Mouse (Mus musculus): ENCODE results near the gene Lrrc2.

Lrrc2 gene

DNA sequence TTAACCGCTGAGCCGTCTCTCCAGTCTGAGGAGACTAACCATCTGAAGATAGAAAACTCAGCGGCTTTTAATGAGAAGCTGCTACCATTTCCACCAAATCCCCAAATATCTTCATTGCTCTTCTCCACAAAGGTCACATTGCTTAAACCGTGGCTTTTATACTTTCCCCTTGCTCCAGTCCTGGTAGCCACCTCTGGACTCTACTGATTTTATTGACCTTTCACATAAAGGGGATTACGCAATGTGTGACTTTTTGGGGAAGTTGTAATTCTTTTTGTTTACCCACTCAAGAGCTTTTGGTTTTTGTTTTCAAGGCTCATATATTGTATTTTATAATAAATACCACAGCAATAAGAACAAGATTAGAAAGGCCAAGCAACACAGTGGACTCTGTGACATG, 34.2 kb downstream of the Lrrc2 start:
- no peak for DNase-seq (ENCODE audit: extremely low read depth, low read depth, low spot score)

DNA sequence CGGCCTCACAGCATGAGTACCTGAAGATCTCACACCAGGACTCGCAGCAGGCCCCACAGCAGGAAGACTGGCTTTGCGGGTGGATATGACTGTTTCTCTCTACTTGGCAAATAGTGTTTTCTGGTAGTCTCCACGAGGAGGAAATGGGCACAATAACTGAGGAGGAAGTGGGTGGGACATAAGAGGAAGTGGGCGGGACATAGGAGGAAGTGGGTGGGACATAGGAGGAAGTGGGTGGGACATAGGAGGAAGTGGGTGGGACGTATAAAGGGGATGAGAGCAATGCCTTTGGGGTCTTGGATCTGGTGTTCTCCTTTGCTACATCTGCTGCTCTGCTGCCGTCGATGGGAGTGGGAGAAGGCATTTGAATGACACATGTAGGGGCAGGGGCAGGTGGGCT, 34.6 kb downstream of the Lrrc2 start:
- DNase-seq (ENCODE audit: extremely low read depth, low read depth, low spot score): no peak

DNA sequence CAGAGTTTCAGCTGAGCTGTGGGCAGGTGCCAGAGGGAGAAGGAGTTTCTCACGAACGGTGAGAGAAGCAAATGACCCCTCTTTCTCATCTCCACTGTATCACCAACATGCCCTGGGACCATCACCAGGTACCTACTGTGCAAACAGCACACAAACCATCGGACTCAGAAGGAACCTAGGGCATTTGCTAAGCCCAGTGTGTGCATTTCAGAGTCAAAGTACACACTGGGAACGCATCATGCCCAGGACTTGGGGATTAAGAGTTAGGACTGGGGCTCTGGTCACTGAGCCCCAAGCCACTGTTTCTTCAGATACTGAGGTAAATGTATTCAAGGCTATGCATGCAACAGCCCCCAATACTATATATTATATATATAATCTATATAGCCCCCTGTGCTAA, 36.0 kb downstream of the Lrrc2 start:
- no peak for DNase-seq (ENCODE audit: extremely low read depth, low read depth, low spot score)

DNA sequence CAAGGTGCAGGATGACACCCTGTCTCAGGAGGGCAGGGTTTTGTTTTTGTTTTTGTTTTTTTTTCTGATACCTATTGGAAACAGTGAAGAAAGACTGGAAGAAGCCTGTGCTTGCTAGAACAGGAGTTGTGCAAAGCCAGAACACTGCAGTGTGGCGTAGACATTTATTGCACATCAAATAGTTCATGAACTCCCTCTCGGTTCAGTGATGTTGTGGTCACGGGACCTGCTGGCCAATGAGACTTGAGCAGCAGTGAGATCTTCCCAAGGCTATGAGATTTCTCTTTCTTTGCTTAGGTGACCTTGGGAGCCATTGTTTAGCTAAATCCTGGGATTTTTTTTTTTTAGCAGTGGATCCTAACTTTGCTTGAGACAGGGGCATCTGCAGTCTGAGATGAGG, 36.7 kb downstream of the Lrrc2 start:
- no peak for DNase-seq (ENCODE audit: extremely low read depth, low read depth, low spot score)

DNA sequence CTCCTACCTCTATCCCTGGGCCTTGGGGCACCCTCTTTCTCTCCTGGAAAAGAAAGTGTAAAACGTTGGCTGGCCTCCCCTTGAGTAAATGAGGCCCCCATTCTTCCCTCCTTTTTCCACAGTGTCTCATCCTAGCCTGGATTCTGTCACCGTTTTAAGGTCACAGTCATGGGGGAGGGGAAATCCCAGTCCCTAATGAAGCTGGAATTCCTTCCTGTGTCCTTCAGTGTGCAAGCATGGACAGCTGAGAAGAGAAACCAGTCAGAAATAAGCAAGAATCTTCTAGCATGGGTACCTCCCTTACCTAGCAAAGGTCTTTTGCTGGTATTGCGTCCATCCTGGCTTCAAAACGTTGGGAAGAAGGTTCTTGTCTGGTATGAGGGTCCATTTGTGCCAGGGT, 37.8 kb downstream of the Lrrc2 start:
- DNase-seq (ENCODE audit: extremely low read depth, low read depth, low spot score): no peak

DNA sequence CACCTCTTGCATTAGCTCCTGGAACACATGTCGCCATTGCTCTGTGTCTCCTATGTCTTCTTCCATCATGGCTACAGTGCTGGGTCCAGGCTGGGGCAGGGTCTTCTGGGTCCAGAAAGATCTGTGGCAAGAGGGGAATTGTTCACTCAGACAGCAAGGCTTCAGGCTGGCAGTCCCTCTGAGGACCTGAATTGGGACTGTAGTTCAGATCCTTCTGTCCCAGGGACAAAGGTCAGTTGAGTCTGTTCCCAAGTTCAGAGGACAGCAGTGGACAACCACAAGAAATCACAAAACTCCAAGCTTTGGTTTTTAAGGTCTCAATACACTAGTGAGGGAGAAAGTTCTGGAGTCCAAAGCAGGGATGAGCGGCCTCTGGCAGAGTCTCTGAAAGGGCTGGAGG, 38.2 kb downstream of the Lrrc2 start:
- DNase-seq (ENCODE audit: extremely low read depth, low read depth, low spot score): no peak

DNA sequence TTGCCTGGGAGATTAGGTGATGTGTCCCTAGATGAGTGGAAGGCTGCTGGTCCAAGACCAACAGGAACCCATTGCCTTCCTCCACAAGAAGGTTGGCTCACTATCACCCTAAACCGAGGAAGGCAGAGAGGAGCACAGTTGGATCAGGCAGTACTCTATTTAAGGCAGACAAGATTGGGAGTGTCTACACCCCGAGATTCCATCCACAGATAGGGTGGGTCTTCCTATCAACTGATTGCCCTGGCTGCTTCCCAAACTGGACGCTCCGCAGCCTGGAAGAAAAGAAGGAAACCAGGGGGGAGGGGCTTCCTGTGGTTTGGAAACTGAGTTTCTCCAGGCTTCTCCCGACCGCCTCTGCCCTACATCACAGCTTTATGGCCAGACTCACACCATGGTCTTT, 38.9 kb downstream of the Lrrc2 start, which contains the start of gene Rtp3:
Gene Rtp3, minus strand, starts transcription at position 380 of the 400 bp plus-strand sequence.
- no peak for DNase-seq (ENCODE audit: extremely low read depth, low read depth, low spot score)

DNA sequence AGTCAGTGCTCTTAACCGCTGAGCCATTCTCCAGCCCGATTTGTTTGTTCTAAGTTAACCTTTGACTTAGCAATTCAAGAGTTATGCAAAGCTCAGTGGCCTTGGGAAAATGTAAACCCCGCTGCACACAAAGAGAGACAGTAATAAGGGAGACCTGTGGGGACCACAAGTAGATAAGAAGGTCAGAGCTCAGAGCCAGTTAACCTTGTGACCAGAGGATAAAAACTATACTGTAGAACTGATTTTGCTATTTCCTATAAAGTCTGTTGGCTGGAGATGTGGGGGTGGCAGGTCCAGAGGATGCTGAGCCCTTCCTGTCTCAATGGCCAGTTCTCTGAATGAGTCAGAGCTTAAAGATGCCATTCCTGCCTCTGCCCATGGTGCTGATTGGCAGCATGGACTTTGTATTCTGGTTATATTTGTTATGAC, 42.0 kb downstream of the Lrrc2 start:
- no peak for DNase-seq (ENCODE audit: extremely low read depth, low read depth, low spot score)

DNA sequence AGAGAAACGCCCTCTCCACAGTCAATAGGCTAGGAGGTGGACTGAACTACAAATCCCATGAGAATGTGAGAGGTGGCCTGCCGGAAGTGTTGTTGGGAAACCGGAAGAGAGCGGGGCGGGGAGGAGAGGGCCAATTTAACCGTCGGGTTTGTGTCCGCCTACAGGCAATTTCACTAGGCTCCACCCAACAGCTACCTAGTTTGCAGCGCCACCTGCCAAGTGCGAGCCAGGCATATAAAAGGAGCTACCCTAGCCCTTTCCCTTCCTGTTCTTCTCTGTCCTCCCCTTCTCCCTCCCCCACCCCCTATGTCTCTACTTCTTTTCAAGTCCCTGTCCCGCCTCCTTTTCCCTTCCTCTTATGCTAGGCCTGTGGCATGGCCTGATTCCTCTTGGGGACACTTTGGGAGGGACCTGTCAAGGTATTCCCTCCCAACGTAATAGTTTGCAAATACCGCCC, 43.4 kb downstream of the Lrrc2 start:
- DNase-seq (ENCODE audit: extremely low read depth, low read depth, low spot score): peak; percentile 46

DNA sequence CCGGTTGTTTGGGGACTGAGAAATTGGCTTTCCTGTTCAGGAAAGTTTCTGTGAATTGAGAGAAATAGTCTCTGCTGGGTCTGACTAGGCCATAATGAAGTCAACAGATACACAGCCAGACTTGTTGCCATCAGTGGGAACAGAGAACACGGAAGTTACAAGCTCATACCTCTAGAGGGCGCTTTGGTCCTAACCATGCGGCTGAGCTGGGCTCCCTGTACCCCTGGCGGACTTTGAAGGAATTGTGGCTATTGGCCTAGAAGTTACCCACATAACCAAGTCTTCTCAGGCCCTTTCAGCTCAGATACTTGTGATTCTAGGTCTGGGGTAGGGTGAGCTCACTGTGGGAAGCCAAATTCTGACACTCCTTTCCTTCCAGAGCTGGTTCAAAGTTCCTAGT, 45.9 kb downstream of the Lrrc2 start:
- DNase-seq (ENCODE audit: extremely low read depth, low read depth, low spot score): no peak

DNA sequence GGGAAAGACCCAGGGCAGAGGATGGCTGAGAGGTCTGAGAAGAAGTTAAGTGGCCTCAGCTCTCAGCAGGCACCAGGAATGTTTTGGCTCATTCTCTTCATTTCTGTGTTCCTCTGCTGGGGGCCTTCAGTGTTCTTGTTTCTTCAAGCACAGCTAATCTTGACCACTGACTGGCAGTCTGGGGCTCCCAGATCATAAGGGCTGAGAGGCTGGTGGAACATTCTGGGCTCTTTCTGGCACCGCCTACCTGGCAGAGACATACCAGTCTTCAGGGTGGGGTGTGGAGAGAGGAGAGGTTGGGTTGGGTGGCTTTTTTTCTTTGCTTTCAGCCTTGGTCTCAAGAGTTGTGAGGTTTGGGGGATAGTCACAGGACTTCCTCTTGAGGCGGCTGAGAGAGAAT, 47.7 kb downstream of the Lrrc2 start:
- DNase-seq (ENCODE audit: extremely low read depth, low read depth, low spot score): no peak

DNA sequence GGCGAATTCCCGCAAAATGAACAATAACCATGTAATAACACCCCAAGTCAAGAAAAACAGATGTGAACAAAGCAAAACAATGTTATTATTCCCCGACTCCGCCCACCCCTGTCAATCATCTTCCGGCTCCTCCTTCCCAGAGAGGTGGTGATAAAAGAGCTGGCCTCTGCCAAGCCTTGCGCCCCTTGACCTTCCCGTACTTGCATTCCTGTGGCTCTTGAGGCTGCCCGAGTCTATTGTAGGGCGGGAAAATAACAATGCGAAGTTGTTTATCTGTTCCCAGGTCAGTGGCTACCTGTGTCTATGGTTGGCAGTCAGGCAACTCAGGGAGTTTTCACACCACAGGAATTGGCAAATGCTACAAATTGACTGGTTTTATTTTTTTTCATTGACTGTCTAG, 48.5 kb downstream of the Lrrc2 start:
- no peak for DNase-seq (ENCODE audit: extremely low read depth, low read depth, low spot score)

DNA sequence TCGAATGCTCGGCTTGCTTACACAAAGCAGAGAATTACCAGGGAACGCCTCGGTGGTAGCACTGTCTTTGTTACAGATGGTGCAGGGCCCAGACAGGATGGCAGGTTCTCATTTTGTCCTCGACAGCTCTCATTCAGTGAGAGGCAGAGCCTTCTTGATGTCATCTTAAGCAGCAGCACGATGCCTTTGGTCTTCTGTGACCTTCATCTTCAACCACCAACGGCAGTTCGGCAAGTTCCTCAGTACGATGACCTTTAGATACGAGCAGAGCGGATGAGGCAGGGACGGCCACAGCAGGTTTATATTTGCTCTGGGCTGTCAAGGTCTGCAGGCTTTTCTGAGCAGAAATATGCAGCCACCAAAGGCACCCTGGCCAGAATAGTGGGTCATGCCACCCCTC, 50.3 kb downstream of the Lrrc2 start:
- DNase-seq (ENCODE audit: extremely low read depth, low read depth, low spot score): no peak

DNA sequence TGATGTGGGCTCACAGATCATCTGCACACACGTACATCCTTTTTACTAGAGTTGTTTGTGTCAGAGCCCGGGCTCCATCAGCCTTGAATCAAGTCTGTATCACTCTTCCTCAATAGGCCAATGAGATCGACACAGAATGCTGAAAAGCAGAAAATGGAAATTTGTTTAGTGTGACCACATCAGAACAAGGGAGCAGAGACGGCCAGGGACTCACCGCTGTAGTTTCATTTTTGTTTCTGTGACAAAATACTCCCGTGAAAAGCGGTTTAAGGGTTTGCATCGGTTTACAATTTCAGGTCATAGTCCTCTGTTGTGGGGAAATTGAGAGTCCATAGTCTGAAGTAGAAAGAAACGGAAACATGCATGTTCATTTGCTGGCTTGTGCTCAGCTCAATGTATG, 51.9 kb downstream of the Lrrc2 start:
- no peak for DNase-seq (ENCODE audit: extremely low read depth, low read depth, low spot score)

DNA sequence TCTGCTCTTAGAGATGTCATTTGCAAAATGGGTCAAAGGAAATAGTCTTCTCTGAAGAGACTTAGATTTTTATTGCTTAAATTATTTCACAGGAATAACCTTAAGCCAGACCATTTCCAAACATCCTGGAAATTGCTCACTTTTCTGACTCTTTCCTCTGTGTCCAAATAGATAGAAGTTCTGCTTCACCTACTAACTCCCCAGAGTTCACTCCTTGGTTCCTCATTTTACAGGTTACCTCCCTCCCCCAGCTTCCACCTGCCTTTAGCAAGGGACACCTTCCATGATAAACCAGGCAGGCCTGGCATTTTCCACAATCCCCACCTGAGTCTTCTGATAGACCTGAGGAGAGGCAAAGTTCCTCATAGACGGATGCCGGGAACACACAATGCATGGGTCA, 55.2 kb downstream of the Lrrc2 start:
- DNase-seq (ENCODE audit: extremely low read depth, low read depth, low spot score): no peak

DNA sequence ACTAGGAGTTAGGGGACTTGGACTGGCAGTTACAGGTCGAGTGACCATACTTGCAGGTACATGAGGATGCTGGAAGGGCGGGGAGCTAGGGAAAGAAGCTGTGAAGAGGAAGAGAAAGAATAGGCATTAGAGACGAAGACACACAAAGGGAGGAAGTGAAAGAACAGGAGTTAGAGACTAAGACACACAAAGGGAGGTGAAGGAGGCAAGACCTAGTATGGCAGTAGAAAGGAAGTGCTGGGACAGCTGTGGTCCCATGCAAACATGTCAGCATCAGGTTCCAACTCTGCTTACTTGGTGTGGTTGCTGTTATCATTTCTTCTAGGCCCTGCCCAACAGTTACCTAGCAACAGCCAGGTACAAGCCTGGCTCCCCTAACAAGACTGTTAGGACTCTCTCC, 58.4 kb downstream of the Lrrc2 start:
- no peak for DNase-seq (ENCODE audit: extremely low read depth, low read depth, low spot score)

DNA sequence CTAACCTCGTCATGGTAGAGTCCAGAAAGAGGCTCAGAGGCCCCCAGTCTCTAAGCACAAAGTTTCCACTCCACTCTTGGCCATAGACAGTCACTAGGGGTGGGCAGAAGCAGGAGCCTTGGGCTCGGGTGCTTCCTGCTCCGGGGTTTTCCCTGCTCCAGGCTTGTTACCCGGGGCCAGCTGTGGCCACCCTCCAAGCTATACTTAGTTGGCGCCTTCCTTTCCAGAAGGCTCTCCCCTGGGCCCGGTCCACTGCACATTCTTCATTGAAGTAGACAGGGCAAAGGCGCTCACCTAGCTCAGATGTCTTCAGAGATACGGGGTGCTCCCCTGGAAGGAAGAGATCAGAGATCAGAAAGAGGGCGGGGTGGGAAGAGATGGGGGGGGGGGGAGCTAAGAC, 60.2 kb downstream of the Lrrc2 start:
- DNase-seq (ENCODE audit: extremely low read depth, low read depth, low spot score): no peak

DNA sequence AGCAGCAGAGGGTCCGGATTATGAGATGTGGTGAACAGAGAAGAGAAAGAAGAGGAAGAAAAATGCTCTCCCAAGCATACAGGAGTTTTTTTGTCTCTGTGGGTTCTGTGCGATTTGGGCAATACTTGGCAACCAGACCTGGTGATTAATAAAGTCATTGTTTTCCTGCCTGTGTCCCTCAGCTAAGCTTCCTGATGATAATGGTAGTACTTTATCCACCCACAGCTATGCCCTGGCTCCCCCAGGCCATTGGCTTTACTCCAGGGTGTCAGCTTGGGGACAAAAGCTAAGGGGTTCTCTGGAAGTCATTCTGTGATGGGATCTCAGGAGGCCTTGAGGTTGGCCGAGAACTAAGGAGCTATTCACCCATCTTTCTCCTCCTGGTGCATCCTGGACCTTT, 60.7 kb downstream of the Lrrc2 start:
- no peak for DNase-seq (ENCODE audit: extremely low read depth, low read depth, low spot score)

DNA sequence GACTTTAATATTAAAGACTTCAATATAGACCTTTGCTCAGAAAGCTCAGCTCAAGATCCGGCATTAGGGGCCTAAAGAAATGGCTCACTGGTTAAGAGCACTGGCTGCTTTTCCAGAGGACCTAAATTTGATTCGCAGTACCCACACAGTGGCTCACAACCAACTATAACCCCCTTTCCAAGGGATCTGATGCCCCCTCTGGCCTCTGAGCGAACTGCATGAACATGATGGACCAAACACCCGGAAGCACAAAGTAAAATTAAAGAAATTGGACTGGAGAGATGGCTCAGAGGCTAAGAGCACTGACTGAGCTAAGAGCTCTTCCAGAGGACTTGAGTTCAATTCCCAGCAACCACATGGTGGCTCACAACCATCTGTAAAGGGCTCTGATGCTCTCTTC, 64.3 kb downstream of the Lrrc2 start:
- DNase-seq (ENCODE audit: extremely low read depth, low read depth, low spot score): no peak

DNA sequence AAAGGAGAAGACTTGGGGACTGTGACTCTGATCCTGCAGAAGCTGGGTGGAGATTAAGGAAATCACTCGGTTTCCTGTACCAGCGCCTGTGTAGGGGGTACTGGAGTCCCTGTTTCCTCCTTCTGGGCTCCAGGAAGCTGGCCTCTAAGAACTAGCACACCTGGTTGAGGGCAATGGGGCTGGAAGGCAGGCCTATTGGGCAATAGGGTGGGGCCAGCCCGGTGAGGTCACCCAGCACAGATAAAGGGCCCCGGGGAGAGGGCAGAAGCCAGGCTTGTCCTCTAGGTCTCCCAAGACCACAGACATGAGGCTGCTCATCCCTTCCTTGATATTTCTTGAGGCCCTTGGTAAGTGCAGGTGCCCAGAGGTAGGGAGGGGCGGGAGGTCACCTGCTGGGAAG, 67.7 kb downstream of the Lrrc2 start, which contains the start of gene Ltf:
Gene Ltf, plus strand, starts transcription at position 250 of the 400 bp plus-strand sequence.
- no peak for DNase-seq (ENCODE audit: extremely low read depth, low read depth, low spot score)

DNA sequence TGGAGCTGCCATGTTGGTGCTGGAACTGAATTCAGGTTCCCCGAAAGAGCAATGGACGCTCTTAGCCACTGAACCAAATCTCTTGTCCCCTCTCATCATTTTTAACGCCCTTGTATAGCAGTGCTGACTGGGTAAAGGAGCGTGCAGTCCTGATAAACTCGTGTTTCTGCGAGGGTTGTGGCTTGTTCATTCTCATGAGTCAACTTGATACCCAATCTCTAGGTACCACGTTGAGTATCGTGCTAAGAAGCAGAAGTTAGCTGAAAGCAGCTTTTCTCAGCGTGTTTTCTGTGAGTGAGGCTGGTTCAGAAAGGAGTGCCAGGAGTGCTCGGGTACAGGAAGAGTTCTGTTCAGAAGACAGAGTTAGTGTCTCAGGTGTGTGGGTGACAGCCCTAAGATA, 75.4 kb downstream of the Lrrc2 start:
- DNase-seq (ENCODE audit: extremely low read depth, low read depth, low spot score): no peak
